Mouse (Mus musculus) hindbrain, embryonic 16.5 days (tissue): ENCODE measurements at regions not wholly inside any gene's neighbourhood (a gene's known extent, or its start where the extent isn't known, plus 50 kb on each side); places are given as distances from the start of the nearest gene placed in this dataset.
A peak's percentile ranks its signal among the peaks of the same experiment; 100 is the strongest.

ENCODE experiments used
- ATAC-seq: fragments of 200-750 bp; cut with Nextera tagmentation; 2 replicates; pipeline ENCODE4 v1.8.0; 2017; ENCODE audit warnings: moderate TSS enrichment, moderate library complexity
- H3K27ac ChIP-seq: fragments of 300-500 bp; sonication (generic); 2 replicates; pipeline ENCODE4 v1.5.1; 2014; ENCODE audit warnings: low read depth, mild to moderate bottlenecking, control low read depth, low read length, moderate library complexity
- H3K27me3 ChIP-seq: fragments of 300-500 bp; sonication (generic); replicated peaks from 2 replicates; pipeline ENCODE4 v1.6.1; 2014; ENCODE audit warnings: low read length; ENCODE audit not compliant: control insufficient read depth, insufficient read depth
- H3K36me3 ChIP-seq: fragments of 300-500 bp; sonication (generic); 2 replicates; pipeline ENCODE4 v1.6.1; 2014; ENCODE audit warnings: mild to moderate bottlenecking, low read length, moderate library complexity, mixed read lengths; ENCODE audit not compliant: control insufficient read depth, insufficient read depth
- H3K4me1 ChIP-seq: fragments of 300-500 bp; sonication (generic); 2 replicates; pipeline ENCODE4 v1.6.1; 2014; ENCODE audit warnings: low read depth, low read length; ENCODE audit not compliant: control insufficient read depth, insufficient read depth
- H3K4me2 ChIP-seq: fragments of 300-500 bp; sonication (generic); 2 replicates; pipeline ENCODE4 v1.6.1; 2014; ENCODE audit warnings: mild to moderate bottlenecking, low read length, control low read depth, moderate library complexity
- H3K4me3 ChIP-seq: fragments of 300-500 bp; sonication (generic); 2 replicates; pipeline ENCODE4 v1.5.1; 2014; ENCODE audit warnings: mild to moderate bottlenecking, low read length, control low read depth, moderate library complexity
- H3K9ac ChIP-seq: fragments of 300-500 bp; sonication (generic); 2 replicates; pipeline ENCODE4 v1.6.1; 2014; ENCODE audit warnings: low read depth, mild to moderate bottlenecking, control low read depth, low read length, moderate library complexity
- H3K9me3 ChIP-seq: fragments of 300-500 bp; sonication (generic); 2 replicates; pipeline ENCODE4 v1.6.1; 2014; ENCODE audit warnings: mild to moderate bottlenecking, low read length, moderate library complexity; ENCODE audit not compliant: control insufficient read depth
- WGBS: fragments of 180-500 bp; shearing (Covaris S2); extraction: QIAGEN DNeasy Blood & Tissue Kit; methylation state at CpG from one replicate; pipeline ENCODE4 v1.1.7; 2014; 5-methylcytosine and 5-hydroxymethylcytosine counted together

GRCm38 (mm10) chr4:142330599-142330998 is 91.4 kb upstream of the Kazn start:
- no peaks in the 10 kb centered on the region for H3K27me3 ChIP-seq
- peaks cover 2% of the 10 kb centered on the region; the same call in 1 of the 2 replicates for H3K9me3 ChIP-seq
- WGBS: 91% methylated on average over 3 of the region's 3 CpGs

GRCm38 (mm10) chr4:142329600-142329999 is 90.4 kb upstream of the Kazn start:
- WGBS: 80% methylated on average over 2 of the region's 2 CpGs
- H3K27me3 ChIP-seq: no peaks in the 10 kb centered on the region

More at GRCm38 (mm10) chr4:142330599-142330998, 91.4 kb upstream of the Kazn start:
- no peak overlapping the region for H3K4me2 ChIP-seq
- H3K27ac ChIP-seq: no peak overlapping the region
- H3K36me3 ChIP-seq: no peaks in the 10 kb centered on the region
- no peak overlapping the region for H3K9ac ChIP-seq
- H3K4me3 ChIP-seq: no peak overlapping the region
- ATAC-seq: no peak
- H3K4me1 ChIP-seq: no peaks in the 10 kb centered on the region

GRCm38 (mm10) chr4:142326511-142326910 is 87.3 kb upstream of the Kazn start:
- H3K4me2 ChIP-seq: no peak overlapping the region
- peaks cover 2% of the 10 kb centered on the region; the same call in 1 of the 2 replicates for H3K9me3 ChIP-seq
- H3K4me3 ChIP-seq: no peak overlapping the region
- H3K27ac ChIP-seq: no peak overlapping the region
- no peaks in the 10 kb centered on the region for H3K36me3 ChIP-seq
- WGBS: 83% methylated on average over 5 of the region's 5 CpGs
- ATAC-seq: no peak
- H3K27me3 ChIP-seq: no peaks in the 10 kb centered on the region
- H3K4me1 ChIP-seq: no peaks in the 10 kb centered on the region; the same call in 1 of the 2 replicates
- no peak overlapping the region for H3K9ac ChIP-seq

More at GRCm38 (mm10) chr4:142329600-142329999, 90.4 kb upstream of the Kazn start:
- no peak overlapping the region for H3K4me2 ChIP-seq
- no peak for ATAC-seq
- no peak overlapping the region for H3K9ac ChIP-seq
- no peaks in the 10 kb centered on the region for H3K4me1 ChIP-seq
- no peak overlapping the region for H3K4me3 ChIP-seq
- no peak overlapping the region for H3K27ac ChIP-seq
- no peaks in the 10 kb centered on the region for H3K36me3 ChIP-seq
- H3K9me3 ChIP-seq: peaks cover 2% of the 10 kb centered on the region; the same call in 1 of the 2 replicates

- no peak overlapping the region for H3K4me2 ChIP-seq
- peaks cover 9% of the 10 kb centered on the region for H3K4me1 ChIP-seq
- H3K4me3 ChIP-seq: no peak overlapping the region
- H3K36me3 ChIP-seq: no peaks in the 10 kb centered on the region
- no peak overlapping the region for H3K9ac ChIP-seq
- no peaks in the 10 kb centered on the region for H3K9me3 ChIP-seq
- H3K27me3 ChIP-seq: no peaks in the 10 kb centered on the region
- ATAC-seq: peak; percentile 41
- peak overlapping the region; percentile 66 for H3K27ac ChIP-seq
- 38% methylated on average over 14 of the region's 14 CpGs for WGBS
These were observed 82.1 kb upstream of the Kazn start for GRCm38 (mm10) chr4:142321209-142321863.

GRCm38 (mm10) chr4:142310282-142310681 is 71.1 kb upstream of the Kazn start:
- Histone ChIP-seq H3K4me2 (no peak overlapping the region), H3K9ac (no peak overlapping the region), H3K36me3 (no peaks in the 10 kb centered on the region), H3K4me1 (peaks cover 2% of the 10 kb centered on the region; the same call in 1 of the 2 replicates), H3K27ac (no peak overlapping the region), H3K4me3 (no peak overlapping the region), H3K27me3 (no peaks in the 10 kb centered on the region), H3K9me3 (peaks cover 7% of the 10 kb centered on the region)
- WGBS: 88% methylated on average over 6 of the region's 6 CpGs
- ATAC-seq: no peak

GRCm38 (mm10) chr4:142308271-142308670 is 69.1 kb upstream of the Kazn start:
- ATAC-seq: no peak
- Histone ChIP-seq H3K27ac (no peak overlapping the region), H3K4me1 (peaks cover 12% of the 10 kb centered on the region), H3K27me3 (no peaks in the 10 kb centered on the region), H3K4me2 (no peak overlapping the region), H3K36me3 (no peaks in the 10 kb centered on the region), H3K9me3 (peaks cover 7% of the 10 kb centered on the region), H3K9ac (no peak overlapping the region), H3K4me3 (no peak overlapping the region)
- 78% methylated on average over 7 of the region's 7 CpGs for WGBS

- Histone ChIP-seq H3K4me2 (no peak overlapping the region), H3K9me3 (peaks cover 7% of the 10 kb centered on the region), H3K36me3 (no peaks in the 10 kb centered on the region), H3K9ac (no peak overlapping the region), H3K4me3 (no peak overlapping the region), H3K27me3 (no peaks in the 10 kb centered on the region), H3K4me1 (peaks cover 19% of the 10 kb centered on the region), H3K27ac (no peak overlapping the region)
- no peak for ATAC-seq
- WGBS: 80% methylated on average over 11 of the region's 11 CpGs
These were observed 68.1 kb upstream of the Kazn start for GRCm38 (mm10) chr4:142307321-142307720.

GRCm38 (mm10) chr4:142306076-142306475 is 66.9 kb upstream of the Kazn start:
- H3K4me1 ChIP-seq: peaks cover 30% of the 10 kb centered on the region
- H3K27ac ChIP-seq: no peak overlapping the region
- peaks cover under 1% of the 10 kb centered on the region; the same call in 1 of the 2 replicates for H3K9me3 ChIP-seq
- no peak overlapping the region for H3K4me2 ChIP-seq
- H3K9ac ChIP-seq: no peak overlapping the region
- ATAC-seq: peak; percentile 52; the same call in 1 of the 2 replicates
- H3K27me3 ChIP-seq: no peaks in the 10 kb centered on the region
- H3K36me3 ChIP-seq: no peaks in the 10 kb centered on the region
- 55% methylated on average over 14 of the region's 14 CpGs for WGBS
- no peak overlapping the region for H3K4me3 ChIP-seq

GRCm38 (mm10) chr4:142303374-142304020 is 64.3 kb upstream of the Kazn start:
- Histone ChIP-seq H3K36me3 (no peaks in the 10 kb centered on the region), H3K9ac (no peak overlapping the region), H3K27me3 (no peaks in the 10 kb centered on the region), H3K4me2 (no peak overlapping the region), H3K27ac (0 out of 2 replicates have a peak overlapping the region, but pooled peaks have one; percentile 31), H3K9me3 (no peaks in the 10 kb centered on the region), H3K4me1 (peaks cover 39% of the 10 kb centered on the region), H3K4me3 (no peak overlapping the region)
- peak; percentile 57 for ATAC-seq
- WGBS: 53% methylated on average over 10 of the region's 10 CpGs
